8 mouse cellular contexts compared by ENCODE assay signal in genomic region chr9:44085276-44085675, GRCm38 (mm10). TPM values are rescaled to one million over a fixed set of nuclear protein-coding genes. Genes with fewer than 3 reads are reported as not detected.
DNase-seq lines count a peak whose midpoint lies in the region; ATAC-seq and TF ChIP-seq lines count a peak whose summit lies in the region.
"Had no signal": no experiment of that assay in that cellular context is flagged by ENCODE, and none has a peak within 500 bp of the region (broad histone marks: within the 10 kb centered on the region; RNA-seq: fewer than 3 reads in every experiment).

No protein-coding gene starts in this region.

- H3K9ac ChIP-seq in lung, postnatal 0 days (replicated peaks; ENCODE audit: low read depth) = peak overlapping the region; percentile 50
- H3K9ac ChIP-seq in forebrain, embryonic 12.5 days = peak overlapping the region; percentile 65
- peak overlapping the region; percentile 74 for H3K9ac ChIP-seq in limb, embryonic 12.5 days (replicated peaks)
- peak overlapping the region; percentile 73 for H3K9ac ChIP-seq in stomach, embryonic 16.5 days (ENCODE audit: low read length)

- 6% methylated on average over 10 of the region's 10 CpGs for WGBS in lung, postnatal 0 days
- WGBS in forebrain, embryonic 12.5 days = under 1% methylated on average over 10 of the region's 10 CpGs
- WGBS in limb, embryonic 12.5 days = 3% methylated on average over 10 of the region's 10 CpGs
- WGBS in stomach, embryonic 16.5 days = 5% methylated on average over 10 of the region's 10 CpGs

- no peak for TF ChIP-seq EP300 in lung, postnatal 0 days (IDR thresholded peaks at IDR 0.05)

- H3K4me2 ChIP-seq in lung, postnatal 0 days (replicated peaks; ENCODE audit: low read depth, low read length) = peak overlapping the region; percentile 100
- peak overlapping the region; percentile 99 for H3K4me2 ChIP-seq in forebrain, embryonic 12.5 days
- H3K4me2 ChIP-seq in limb, embryonic 12.5 days = peak overlapping the region; percentile 99
- peak overlapping the region; percentile 88 for H3K4me2 ChIP-seq in stomach, embryonic 16.5 days (ENCODE audit: low read depth, low read length)

- peak overlapping the region; percentile 57 for H3K4me3 ChIP-seq in lung, postnatal 0 days (ENCODE audit: low read depth, low read length)
- H3K4me3 ChIP-seq in forebrain, embryonic 12.5 days (replicated peaks) = peak overlapping the region; percentile 57
- peak overlapping the region; percentile 63 for H3K4me3 ChIP-seq in limb, embryonic 12.5 days (replicated peaks)
- peak overlapping the region; percentile 52 for H3K4me3 ChIP-seq in stomach, embryonic 16.5 days (replicated peaks; ENCODE audit: low read length)

- no peaks in the 10 kb centered on the region for H3K36me3 ChIP-seq in lung, postnatal 0 days (ENCODE audit: insufficient read depth, low read length)
- no peaks in the 10 kb centered on the region for H3K36me3 ChIP-seq in forebrain, embryonic 12.5 days (replicated peaks)
- no peaks in the 10 kb centered on the region for H3K36me3 ChIP-seq in limb, embryonic 12.5 days
- H3K36me3 ChIP-seq in stomach, embryonic 16.5 days (ENCODE audit: control insufficient read depth, insufficient read depth, low read length) = no peaks in the 10 kb centered on the region

- H3K27ac ChIP-seq in lung, postnatal 0 days (ENCODE audit: low read length) = no peak overlapping the region
- H3K27ac ChIP-seq in forebrain, embryonic 12.5 days = no peak overlapping the region
- no peak overlapping the region for H3K27ac ChIP-seq in limb, embryonic 12.5 days
- no peak overlapping the region for H3K27ac ChIP-seq in stomach, embryonic 16.5 days (ENCODE audit: low read length)

- ATAC-seq in lung, postnatal 0 days = no peak
- no peak for ATAC-seq in forebrain, embryonic 12.5 days (ENCODE audit: low FRiP score)
- ATAC-seq in limb, embryonic 12.5 days (ENCODE audit: insufficient number of reproducible peaks, insufficient read depth, low FRiP score, low TSS enrichment, low read depth) = no peak
- no peak for ATAC-seq in stomach, embryonic 16.5 days (ENCODE audit: insufficient read depth, low FRiP score)

- peaks cover 15% of the 10 kb centered on the region; the same call in 1 of the 2 replicates for H3K4me1 ChIP-seq in lung, postnatal 0 days (ENCODE audit: insufficient read depth, low read depth, low read length)
- peaks cover 47% of the 10 kb centered on the region for H3K4me1 ChIP-seq in forebrain, embryonic 12.5 days
- peaks cover 55% of the 10 kb centered on the region for H3K4me1 ChIP-seq in limb, embryonic 12.5 days (replicated peaks)
- peaks cover 50% of the 10 kb centered on the region for H3K4me1 ChIP-seq in stomach, embryonic 16.5 days (ENCODE audit: control insufficient read depth, insufficient read depth, low read length)

- H3K27me3 ChIP-seq in lung, postnatal 0 days (replicated peaks; ENCODE audit: insufficient read depth, low read length) = peaks cover 4% of the 10 kb centered on the region; the same call in 1 of the 2 replicates
- peaks cover 79% of the 10 kb centered on the region for H3K27me3 ChIP-seq in forebrain, embryonic 12.5 days
- H3K27me3 ChIP-seq in limb, embryonic 12.5 days = peaks cover 55% of the 10 kb centered on the region
- H3K27me3 ChIP-seq in stomach, embryonic 16.5 days (ENCODE audit: control insufficient read depth, insufficient read depth, low read length) = no peaks in the 10 kb centered on the region

- H3K9me3 ChIP-seq in lung, postnatal 0 days (ENCODE audit: low read length) = no peaks in the 10 kb centered on the region
- no peaks in the 10 kb centered on the region for H3K9me3 ChIP-seq in forebrain, embryonic 12.5 days
- H3K9me3 ChIP-seq in limb, embryonic 12.5 days = no peaks in the 10 kb centered on the region
- H3K9me3 ChIP-seq in stomach, embryonic 16.5 days (replicated peaks; ENCODE audit: control insufficient read depth, low read length) = no peaks in the 10 kb centered on the region

- DNase-seq in lung, postnatal 0 days (ENCODE audit: low spot score) = no peak
- no peak for DNase-seq in lung, postnatal 10 days
- no peak for DNase-seq in adrenal gland, postnatal 36 days
- no peak for DNase-seq in spleen, postnatal 4 days (ENCODE audit: low spot score in 2 of 2)

- no peak for TF ChIP-seq CTCF in lung, postnatal 0 days (IDR thresholded peaks at IDR 0.05)

RNA-seq across cellular contexts. Expression of gene Mfrp, which starts 16.3 kb away (rescaled TPM):
- polyA plus RNA-seq in lung, postnatal 0 days (2015; fragmentation: Nextera tagmentation; extraction: Ambion mirVana) = 0.08 TPM in 1 of 2 replicates, not detected in the other
- 0.27 and 0.33 TPM in 2 replicates for polyA plus RNA-seq in forebrain, embryonic 12.5 days (2016; fragmentation: Nextera tagmentation; extraction: Ambion mirVana)
- 0.29 and 0.40 TPM in 2 replicates for polyA plus RNA-seq in limb, embryonic 12.5 days (2016; fragmentation: Nextera tagmentation; extraction: Ambion mirVana)
- polyA plus RNA-seq in stomach, embryonic 16.5 days (2015; fragmentation: Nextera tagmentation; extraction: Ambion mirVana) = 0.08 and 0.20 TPM in 2 replicates
- total RNA-seq in adrenal gland, postnatal 36 days (2021) = under 1 TPM in 1 of 2 experiments, not detected in 1; 0.10 TPM
- total RNA-seq: common myeloid progenitor, adult 5-6 weeks had no signal

RNA-seq across cellular contexts. Expression of gene Usp2, which starts 18.5 kb away (rescaled TPM):
- polyA plus RNA-seq in lung, postnatal 0 days (2015; fragmentation: Nextera tagmentation; extraction: Ambion mirVana) = 11.0 TPM in 2 replicates
- 10.2 and 14.6 TPM in 2 replicates for polyA plus RNA-seq in forebrain, embryonic 12.5 days (2016; fragmentation: Nextera tagmentation; extraction: Ambion mirVana)
- polyA plus RNA-seq in limb, embryonic 12.5 days (2016; fragmentation: Nextera tagmentation; extraction: Ambion mirVana) = 8.5 and 11.0 TPM in 2 replicates
- 16.1 and 21.5 TPM in 2 replicates for polyA plus RNA-seq in stomach, embryonic 16.5 days (2015; fragmentation: Nextera tagmentation; extraction: Ambion mirVana)
- total RNA-seq in adrenal gland, postnatal 36 days (2021) = 10 to 100 TPM; 47.3 to 75.2 TPM

RNA-seq across cellular contexts. Expression of gene C1qtnf5, which starts 21.8 kb away (rescaled TPM):
- 9.8 and 10.3 TPM in 2 replicates for polyA plus RNA-seq in lung, postnatal 0 days (2015; fragmentation: Nextera tagmentation; extraction: Ambion mirVana)
- 0.58 and 0.73 TPM in 2 replicates for polyA plus RNA-seq in forebrain, embryonic 12.5 days (2016; fragmentation: Nextera tagmentation; extraction: Ambion mirVana)
- polyA plus RNA-seq in limb, embryonic 12.5 days (2016; fragmentation: Nextera tagmentation; extraction: Ambion mirVana) = 0.84 TPM in 1 of 2 replicates, not detected in the other
- polyA plus RNA-seq in stomach, embryonic 16.5 days (2015; fragmentation: Nextera tagmentation; extraction: Ambion mirVana) = 2.4 and 2.5 TPM in 2 replicates
- total RNA-seq in adrenal gland, postnatal 36 days (2021) = 10 to 100 TPM; 13.0 to 20.4 TPM
- total RNA-seq: common myeloid progenitor, adult 5-6 weeks had no signal

RNA-seq across cellular contexts. Expression of gene Gm49380, which starts 28.0 kb away (rescaled TPM):
- 0.29 and 0.30 TPM in 2 replicates for polyA plus RNA-seq in lung, postnatal 0 days (2015; fragmentation: Nextera tagmentation; extraction: Ambion mirVana)
- 0.14 and 0.36 TPM in 2 replicates for polyA plus RNA-seq in forebrain, embryonic 12.5 days (2016; fragmentation: Nextera tagmentation; extraction: Ambion mirVana)
- 0.08 and 0.17 TPM in 2 replicates for polyA plus RNA-seq in limb, embryonic 12.5 days (2016; fragmentation: Nextera tagmentation; extraction: Ambion mirVana)
- polyA plus RNA-seq in stomach, embryonic 16.5 days (2015; fragmentation: Nextera tagmentation; extraction: Ambion mirVana) = 0.19 and 0.21 TPM in 2 replicates
- under 1 TPM; 0.70 to 0.76 TPM for total RNA-seq in adrenal gland, postnatal 36 days (2021)
- total RNA-seq: common myeloid progenitor, adult 5-6 weeks had no signal

RNA-seq across cellular contexts. Expression of gene Rnf26, which starts 28.0 kb away (rescaled TPM):
- polyA plus RNA-seq in lung, postnatal 0 days (2015; fragmentation: Nextera tagmentation; extraction: Ambion mirVana) = 18.8 and 19.0 TPM in 2 replicates
- polyA plus RNA-seq in forebrain, embryonic 12.5 days (2016; fragmentation: Nextera tagmentation; extraction: Ambion mirVana) = 69.6 and 69.9 TPM in 2 replicates
- polyA plus RNA-seq in limb, embryonic 12.5 days (2016; fragmentation: Nextera tagmentation; extraction: Ambion mirVana) = 89.6 and 91.4 TPM in 2 replicates
- 42.3 and 50.6 TPM in 2 replicates for polyA plus RNA-seq in stomach, embryonic 16.5 days (2015; fragmentation: Nextera tagmentation; extraction: Ambion mirVana)
- total RNA-seq in adrenal gland, postnatal 36 days (2021) = 10 to 100 TPM; 28.0 to 32.7 TPM
